Mouse (Mus musculus) ES-Bruce4 (cell line): ENCODE data around the gene Rdh9.

Source experiments
- CTCF ChIP-seq: IDR thresholded peaks from one replicate; pipeline ENCODE4 v1.8.1; 2011; ENCODE audit warnings: low read depth, low read length
- EP300 ChIP-seq: IDR thresholded peaks from 2 replicates; pipeline ENCODE4 v1.6.1; 2011; ENCODE audit warnings: low read depth, low read length; ENCODE audit not compliant: insufficient read depth
- POLR2A ChIP-seq: IDR thresholded peaks from one replicate; pipeline ENCODE4 v1.8.1; 2011; ENCODE audit warnings: low read length; ENCODE audit not compliant: insufficient read depth

GRCm38 (mm10) chr10:127734434-127734833 lies 41.8 kb upstream of the Rdh9 start:
- TF ChIP-seq POLR2A (no peak), CTCF (peak; percentile 42), EP300 (no peak)
